Mouse (Mus musculus): Measurements from ENCODE around the gene Ebna1bp2.

Gene Ebna1bp2

GRCm38 (mm10) chr4:118620279-118620966 lies at the start of gene Ebna1bp2, which contains the start of gene Cfap57:
Gene Ebna1bp2, plus strand, starts transcription at chr4:118620799.
Gene Cfap57, minus strand, starts transcription at chr4:118620777.
- peak; percentile 91 for DNase-seq (ENCODE audit: extremely low spot score)

- no peak for DNase-seq (ENCODE audit: extremely low spot score)
These were observed 49.2 kb upstream of the Ebna1bp2 start for GRCm38 (mm10) chr4:118571441-118571840.

GRCm38 (mm10) chr4:118576097-118576496 lies 44.5 kb upstream of the Ebna1bp2 start:
- peak; percentile 86 for DNase-seq (ENCODE audit: extremely low spot score)

- peak; percentile 31 for DNase-seq (ENCODE audit: extremely low spot score)
These were observed 41.3 kb upstream of the Ebna1bp2 start for GRCm38 (mm10) chr4:118579313-118579712.

GRCm38 (mm10) chr4:118581508-118581907 lies 39.1 kb upstream of the Ebna1bp2 start:
- DNase-seq (ENCODE audit: extremely low spot score) = no peak

GRCm38 (mm10) chr4:118582629-118583028 lies 38.0 kb upstream of the Ebna1bp2 start:
- DNase-seq (ENCODE audit: extremely low spot score) = no peak

- no peak for DNase-seq (ENCODE audit: extremely low spot score)
These were observed 31.4 kb upstream of the Ebna1bp2 start for GRCm38 (mm10) chr4:118589053-118589732.

- DNase-seq (ENCODE audit: extremely low spot score) = peak; percentile 14
These were observed 30.9 kb upstream of the Ebna1bp2 start for GRCm38 (mm10) chr4:118589733-118590130.

- no peak for DNase-seq (ENCODE audit: extremely low spot score)
These were observed 16.5 kb upstream of the Ebna1bp2 start for GRCm38 (mm10) chr4:118604065-118604464.

- DNase-seq (ENCODE audit: extremely low spot score) = no peak
These were observed 10.8 kb upstream of the Ebna1bp2 start for GRCm38 (mm10) chr4:118609836-118610235.

- peak; percentile 34 for DNase-seq (ENCODE audit: extremely low spot score)
These were observed 8.0 kb upstream of the Ebna1bp2 start for GRCm38 (mm10) chr4:118612619-118613018.

GRCm38 (mm10) chr4:118615412-118615811 lies 5.2 kb upstream of the Ebna1bp2 start:
- no peak for DNase-seq (ENCODE audit: extremely low spot score)

- no peak for DNase-seq (ENCODE audit: extremely low spot score)
These were observed 345 bp downstream of the Ebna1bp2 start for GRCm38 (mm10) chr4:118620967-118621320.

GRCm38 (mm10) chr4:118621781-118622180 lies 1.2 kb downstream of the Ebna1bp2 start:
- DNase-seq (ENCODE audit: extremely low spot score) = no peak

GRCm38 (mm10) chr4:118630261-118630660 lies 9.7 kb downstream of the Ebna1bp2 start:
- DNase-seq (ENCODE audit: extremely low spot score) = no peak

- DNase-seq (ENCODE audit: extremely low spot score) = no peak
These were observed 22.0 kb downstream of the Ebna1bp2 start for GRCm38 (mm10) chr4:118642346-118643190.

GRCm38 (mm10) chr4:118645234-118645633 lies 24.6 kb downstream of the Ebna1bp2 start:
- DNase-seq (ENCODE audit: extremely low spot score) = peak; percentile 69

GRCm38 (mm10) chr4:118658652-118659051 lies 38.1 kb downstream of the Ebna1bp2 start, which contains the start of gene Olfr62:
Gene Olfr62, plus strand, starts transcription at chr4:118658952.
- no peak for DNase-seq (ENCODE audit: extremely low spot score)
